Mouse (Mus musculus) kidney, adult 2 months (tissue): Measurements from ENCODE around the gene Pik3ca. TPM values are rescaled to one million over a fixed set of nuclear protein-coding genes. Genes with fewer than 3 reads are reported as not detected.
A peak's percentile ranks its signal among the peaks of the same experiment; 100 is the strongest.

Experiments used
- DNase-seq: peaks from one replicate; pipeline ENCODE4 v3.0.0; 2021
- H3K27ac ChIP-seq: fragments of 200-500 bp; 2 replicates; pipeline ENCODE4 v1.5.1; 2012; ENCODE audit warnings: low read depth, low read length, control low read depth, inconsistent platforms; ENCODE audit not compliant: insufficient read depth
- H3K27me3 ChIP-seq: fragments of 200-500 bp; replicated peaks from 2 replicates; pipeline ENCODE4 v1.6.1; 2012; ENCODE audit warnings: mild to moderate bottlenecking, moderate library complexity, low read length, inconsistent platforms; ENCODE audit not compliant: control insufficient read depth, insufficient read depth
- H3K36me3 ChIP-seq: fragments of 200-500 bp; 2 replicates; pipeline ENCODE4 v1.6.1; 2012; ENCODE audit warnings: mild to moderate bottlenecking, moderate library complexity, low read length, inconsistent platforms; ENCODE audit not compliant: control insufficient read depth, insufficient read depth
- H3K4me1 ChIP-seq: fragments of 200-500 bp; 2 replicates; pipeline ENCODE4 v1.6.1; 2011; ENCODE audit warnings: low read length; ENCODE audit not compliant: control insufficient read depth, insufficient read depth
- H3K4me3 ChIP-seq: fragments of 200-500 bp; 2 replicates; pipeline ENCODE4 v1.5.1; 2011; ENCODE audit warnings: mild to moderate bottlenecking, low read depth, low read length, control low read depth; ENCODE audit not compliant: insufficient read depth
- CTCF ChIP-seq: fragments of 200-500 bp; conservative IDR thresholded peaks from 2 replicates; pipeline ENCODE4 v1.5.1; 2011; ENCODE audit warnings: low read depth, mild to moderate bottlenecking, control low read depth, low read length, moderate library complexity, mixed read lengths; ENCODE audit not compliant: insufficient read depth, insufficient read length
- POLR2A ChIP-seq: fragments of 200-500 bp; IDR thresholded peaks from one replicate; pipeline ENCODE4 v1.6.1; 2011; ENCODE audit warnings: low read depth, low read length, control low read depth
- whole genome bisulfite sequencing: fragments of 180-500 bp; shearing (Covaris S2); methylation state at CpG from one replicate; pipeline ENCODE4 v1.1.7; 2018; 5-methylcytosine and 5-hydroxymethylcytosine counted together
- polyA plus RNA-seq: library from polyadenylated mRNA; depleted of rRNA; stranded (reverse); fragments of >200 nt; gene quantifications from 2 replicates; pipeline ENCODE4 v1.2.3, GENCODE M21; 2012

Pik3ca gene
- polyA plus RNA-seq, 1 experiment = 10.2 TPM

- H3K27me3 ChIP-seq = no peaks in the 10 kb centered on the region
- H3K4me3 ChIP-seq = no peak overlapping the region
- TF ChIP-seq POLR2A (no peak), CTCF (peak; percentile 72)
- no peaks in the 10 kb centered on the region for H3K4me1 ChIP-seq
- no peak overlapping the region for H3K27ac ChIP-seq
- 55% methylated on average over 4 of the region's 4 CpGs for WGBS
- peaks cover 19% of the 10 kb centered on the region for H3K36me3 ChIP-seq
- DNase-seq = peak; percentile 63
Measured at GRCm38 (mm10) chr3:32459777-32460176, 62.3 kb downstream of the Pik3ca start.

DNA sequence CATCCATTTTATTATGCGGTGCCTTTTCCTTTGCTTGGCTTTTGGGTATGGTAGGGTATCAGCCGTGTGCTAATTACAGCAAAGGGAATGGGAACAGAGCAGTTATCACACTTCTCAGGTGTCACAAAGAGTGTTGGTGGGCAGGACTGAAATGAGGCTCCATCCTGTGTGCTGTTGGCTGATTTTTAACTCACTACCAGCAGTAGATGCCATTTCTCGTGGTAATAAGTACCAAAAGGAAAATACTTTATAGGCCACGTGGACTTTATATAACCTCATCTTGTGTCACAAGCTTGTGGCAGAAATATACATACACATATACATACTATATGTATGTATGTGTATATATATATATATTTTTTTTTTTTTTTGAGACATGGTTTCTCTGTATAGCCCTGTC lies 69.8 kb downstream of the Pik3ca start:
- DNase-seq = peak; percentile 54
- TF ChIP-seq POLR2A = no peak
- Histone ChIP-seq H3K4me3 (no peak overlapping the region), H3K36me3 (peaks cover 4% of the 10 kb centered on the region), H3K4me1 (peaks cover 11% of the 10 kb centered on the region), H3K27ac (peak overlapping the region; percentile 12; the same call in 1 of the 2 replicates), H3K27me3 (no peaks in the 10 kb centered on the region)
- WGBS = 71% methylated on average over 4 of the region's 4 CpGs

DNA sequence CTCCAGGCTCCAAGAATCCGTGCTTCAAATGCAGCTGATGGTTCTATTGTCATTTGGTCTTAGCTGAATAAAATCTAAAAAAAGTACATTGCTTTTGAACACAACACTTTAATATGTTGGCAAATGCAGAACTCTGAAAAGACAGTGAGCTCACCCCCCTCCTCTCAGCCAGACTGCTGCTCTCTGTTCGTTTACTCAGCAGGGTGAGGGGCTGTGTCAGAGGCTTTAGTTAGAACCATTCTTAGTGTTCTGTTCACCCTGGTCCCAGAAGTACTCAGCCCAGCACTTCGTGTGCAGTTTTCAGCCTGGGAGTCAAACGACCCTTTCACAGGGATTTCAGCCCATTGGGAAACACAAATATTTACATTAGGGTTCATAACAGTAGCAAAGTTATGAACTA lies 70.9 kb downstream of the Pik3ca start:
- no peaks in the 10 kb centered on the region for H3K27me3 ChIP-seq
- H3K27ac ChIP-seq = no peak overlapping the region
- DNase-seq = no peak
- H3K36me3 ChIP-seq = 0 out of 2 replicates have a peak, but pooled peaks cover 1% of the 10 kb centered on the region
- WGBS = 74% methylated on average over 4 of the region's 4 CpGs
- no peak overlapping the region for H3K4me3 ChIP-seq
- peaks cover 11% of the 10 kb centered on the region for H3K4me1 ChIP-seq
- no peak for TF ChIP-seq CTCF
- TF ChIP-seq POLR2A = no peak

GRCm38 (mm10) chr3:32470449-32470848 lies 73.0 kb downstream of the Pik3ca start:
- TF ChIP-seq POLR2A (no peak), CTCF (no peak)
- DNase-seq = no peak
- H3K27me3 ChIP-seq = no peaks in the 10 kb centered on the region
- WGBS = 66% methylated on average over 7 of the region's 7 CpGs
- no peak overlapping the region for H3K4me3 ChIP-seq
- no peak overlapping the region for H3K27ac ChIP-seq
- H3K4me1 ChIP-seq = peaks cover 11% of the 10 kb centered on the region
- H3K36me3 ChIP-seq = no peaks in the 10 kb centered on the region

DNA sequence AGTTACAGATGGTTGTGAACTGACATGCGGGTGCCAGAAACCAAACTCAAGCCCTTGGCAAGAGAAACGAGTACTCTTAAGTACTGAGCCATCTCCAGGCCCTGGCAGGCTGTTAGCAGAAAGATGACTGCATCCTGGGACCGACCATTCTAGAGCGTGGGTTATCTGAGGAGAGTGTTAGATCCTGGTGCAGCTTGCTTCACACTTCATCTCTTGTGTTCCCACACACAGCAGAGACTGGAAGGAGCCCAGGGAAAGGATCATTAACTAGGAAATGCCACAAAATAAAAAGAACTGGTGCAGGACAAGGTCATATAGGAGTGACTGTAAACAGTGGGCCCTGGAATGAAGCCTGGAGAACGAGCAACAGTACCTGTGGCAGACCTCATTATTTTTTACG lies 73.6 kb downstream of the Pik3ca start:
- no peak for TF ChIP-seq CTCF
- no peak for TF ChIP-seq POLR2A
- H3K27me3 ChIP-seq = no peaks in the 10 kb centered on the region
- H3K27ac ChIP-seq = peak overlapping the region; percentile 26; the same call in 1 of the 2 replicates
- no peak overlapping the region for H3K4me3 ChIP-seq
- H3K36me3 ChIP-seq = no peaks in the 10 kb centered on the region
- 29% methylated on average over 6 of the region's 6 CpGs for WGBS
- peak; percentile 57 for DNase-seq
- H3K4me1 ChIP-seq = peaks cover 11% of the 10 kb centered on the region

DNA sequence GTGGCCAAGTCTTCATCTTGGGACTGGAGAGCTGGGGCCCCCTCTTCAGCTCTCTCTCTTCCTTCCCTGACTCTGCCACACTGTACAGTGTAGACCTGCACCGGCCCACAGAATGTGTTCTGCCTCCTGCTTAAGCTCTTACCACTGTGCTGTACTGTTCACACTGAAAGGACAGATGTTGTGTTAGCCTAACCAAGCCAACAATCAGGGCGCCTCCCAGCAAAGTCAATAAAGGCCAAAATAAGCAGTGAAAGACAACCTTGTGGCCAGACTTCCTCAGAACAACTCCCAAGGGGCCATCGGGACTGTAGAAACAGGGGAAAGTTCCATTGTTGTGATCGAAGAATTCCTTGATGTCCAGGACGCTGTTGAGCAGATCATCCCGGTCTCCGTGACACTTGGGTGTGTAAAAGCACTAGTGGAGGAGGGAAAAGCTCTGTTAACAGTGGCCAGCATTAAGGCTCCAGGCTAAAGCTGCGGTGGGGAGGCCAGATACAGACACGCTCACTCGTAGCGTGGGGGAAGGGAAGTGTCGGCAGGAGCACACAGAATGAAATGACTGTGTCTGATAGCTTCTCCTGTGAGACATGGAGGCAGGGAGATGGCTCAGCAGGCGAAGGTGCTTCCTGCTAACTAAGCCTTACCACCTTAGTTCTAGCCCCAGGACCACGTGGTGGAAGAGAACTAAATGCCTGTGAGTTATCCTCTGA lies 74.9 kb downstream of the Pik3ca start:
- TF ChIP-seq POLR2A (no peak), CTCF (no peak)
- peaks cover 11% of the 10 kb centered on the region for H3K4me1 ChIP-seq
- H3K27me3 ChIP-seq = no peaks in the 10 kb centered on the region
- no peaks in the 10 kb centered on the region for H3K36me3 ChIP-seq
- WGBS = 48% methylated on average over 14 of the region's 14 CpGs
- no peak overlapping the region for H3K27ac ChIP-seq
- H3K4me3 ChIP-seq = no peak overlapping the region
- DNase-seq = no peak

DNA sequence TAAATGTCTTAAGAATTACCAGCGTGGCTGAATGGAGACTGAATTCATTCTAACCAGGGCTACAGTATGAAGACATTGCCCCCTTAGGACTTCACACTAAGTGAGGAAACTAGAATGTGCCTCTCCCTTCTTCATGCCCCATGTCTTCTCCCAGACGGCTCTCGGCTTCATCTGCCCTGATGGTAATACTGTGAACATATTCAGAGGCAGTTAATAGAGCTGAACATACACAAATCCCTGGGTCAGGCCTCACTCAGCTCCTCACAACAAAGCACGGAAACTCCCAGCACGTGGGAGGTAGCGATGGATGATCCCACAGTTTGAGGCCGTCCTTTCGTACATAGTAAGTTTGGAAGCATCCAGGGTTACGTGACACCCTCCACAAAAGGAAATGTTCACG lies 75.7 kb downstream of the Pik3ca start:
- no peaks in the 10 kb centered on the region for H3K36me3 ChIP-seq
- 52% methylated on average over 10 of the region's 10 CpGs for WGBS
- no peak overlapping the region for H3K4me3 ChIP-seq
- H3K4me1 ChIP-seq = peaks cover 11% of the 10 kb centered on the region
- no peak overlapping the region for H3K27ac ChIP-seq
- DNase-seq = no peak
- H3K27me3 ChIP-seq = no peaks in the 10 kb centered on the region
- TF ChIP-seq POLR2A = no peak
- TF ChIP-seq CTCF = no peak

DNA sequence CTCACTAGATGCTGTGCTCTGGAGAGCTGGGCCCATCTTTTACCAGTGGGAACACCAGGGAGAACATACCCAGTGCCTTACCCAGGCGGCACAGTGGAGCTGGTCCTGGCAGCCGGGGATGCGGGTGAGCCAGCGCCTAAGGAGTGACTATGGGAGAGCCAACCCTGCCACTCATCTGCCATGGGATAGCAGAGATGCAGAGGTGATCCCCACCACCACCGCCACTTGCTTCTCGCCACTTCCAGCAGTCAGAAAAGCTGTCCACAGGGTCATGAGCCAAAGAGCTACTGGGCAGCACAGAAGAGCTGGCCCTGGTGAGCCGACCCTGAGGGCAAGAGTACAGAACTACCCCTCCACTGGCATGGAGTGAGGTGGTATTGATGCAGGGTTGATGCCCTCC lies 82.5 kb downstream of the Pik3ca start:
- Histone ChIP-seq H3K27ac (no peak overlapping the region), H3K27me3 (no peaks in the 10 kb centered on the region), H3K36me3 (no peaks in the 10 kb centered on the region), H3K4me3 (no peak overlapping the region), H3K4me1 (no peaks in the 10 kb centered on the region)
- TF ChIP-seq POLR2A = no peak
- no peak for TF ChIP-seq CTCF
- WGBS = 88% methylated on average over 7 of the region's 7 CpGs
- DNase-seq = no peak
